Mouse (Mus musculus) CH12.LX (cell line): ENCODE measurements around the gene Cdc42bpa. TPM values are rescaled to one million over a fixed set of nuclear protein-coding genes. Genes with fewer than 3 reads are reported as not detected.

Experiments used
- DNase-seq: peaks from one replicate; pipeline ENCODE4 v3.0.0-alpha.2; 2013; ENCODE audit errors: extremely low read depth
- H3K27ac ChIP-seq: 2 replicates; pipeline ENCODE4 v1.5.1; 2012; ENCODE audit warnings: low read depth, mild to moderate bottlenecking, control low read depth, moderate library complexity; ENCODE audit not compliant: insufficient read depth
- H3K27me3 ChIP-seq: replicated peaks from 2 replicates; pipeline ENCODE3; 2012; ENCODE audit warnings: inconsistent platforms
- H3K36me3 ChIP-seq, 2 experiments: replicated peaks in 1 of 2; 2 replicates each; pipeline versions ENCODE3 to v1.6.1; 2012; ENCODE audit warnings: inconsistent platforms in 1 of 2, low read length in 1 of 2, mild to moderate bottlenecking in 1 of 2, mixed read lengths in 1 of 2, moderate library complexity in 1 of 2; ENCODE audit not compliant: control insufficient read depth in 1 of 2, insufficient read depth in 1 of 2
- H3K4me1 ChIP-seq, 2 experiments: 2 replicates each; pipeline ENCODE4 v1.6.1; 2012; ENCODE audit warnings: inconsistent platforms in 1 of 2, moderate library complexity in 1 of 2; ENCODE audit not compliant: insufficient read depth in 2 of 2, control insufficient read depth in 1 of 2
- H3K4me2 ChIP-seq: 2 replicates; pipeline ENCODE4 v1.6.1; 2012; ENCODE audit warnings: low read depth, mild to moderate bottlenecking, control low read depth; ENCODE audit not compliant: poor library complexity, insufficient read depth, severe bottlenecking
- H3K4me3 ChIP-seq, 3 experiments: fragments of 150-350 bp in 1 of 3; sonication (generic) in 1 of 3; replicated peaks in 1 of 3; 2 replicates each; pipeline versions ENCODE3 to v1.5.1; 2011 to 2012; ENCODE audit warnings: low read depth in 2 of 3, low read length in 2 of 3, mild to moderate bottlenecking in 2 of 3, moderate library complexity in 2 of 3, control low read depth in 1 of 3, improper control_type of control experiment in 1 of 3, inconsistent platforms in 1 of 3, mixed read lengths in 1 of 3; ENCODE audit not compliant: poor library complexity in 1 of 3
- H3K79me2 ChIP-seq: replicated peaks from 2 replicates; pipeline ENCODE4 v1.6.1; 2012; ENCODE audit warnings: mild to moderate bottlenecking, moderate library complexity; ENCODE audit not compliant: control insufficient read depth, poor library complexity, insufficient read depth, severe bottlenecking; ENCODE audit errors: extremely low read depth
- H3K9ac ChIP-seq: 2 replicates; pipeline ENCODE4 v1.6.1; 2012; ENCODE audit warnings: low read depth, mild to moderate bottlenecking, control low read depth, moderate library complexity; ENCODE audit not compliant: insufficient read depth
- H3K9me3 ChIP-seq: replicated peaks from 2 replicates; pipeline ENCODE3; 2012; ENCODE audit warnings: low read length, inconsistent platforms, mixed read lengths
- BHLHE40 ChIP-seq: IDR thresholded peaks from 2 replicates; pipeline ENCODE4 v1.6.1; 2011; ENCODE audit warnings: mild to moderate bottlenecking, low read depth, low read length, improper control_type of control experiment
- CHD2 ChIP-seq: IDR thresholded peaks from 2 replicates; pipeline ENCODE4 v1.6.1; 2011; ENCODE audit warnings: low read length, improper control_type of control experiment
- CTCF ChIP-seq, 2 experiments: IDR thresholded peaks in 1 of 2; conservative IDR thresholded peaks in 1 of 2; 2 replicates each; pipeline ENCODE4 v1.5.1; 2011 to 2012; ENCODE audit warnings: low read depth in 2 of 2, low read length in 2 of 2, improper control_type of control experiment in 1 of 2, inconsistent platforms in 1 of 2, mild to moderate bottlenecking in 1 of 2, moderate library complexity in 1 of 2
- ELF1 ChIP-seq: IDR thresholded peaks from 2 replicates; pipeline ENCODE4 v1.6.1; 2014; ENCODE audit warnings: low read depth, mild to moderate bottlenecking, inconsistent platforms, low read length, improper control_type of control experiment
- EP300 ChIP-seq: IDR thresholded peaks from 2 replicates; pipeline ENCODE4 v1.6.1; 2011; ENCODE audit warnings: low read length, improper control_type of control experiment
- GABPA ChIP-seq: IDR thresholded peaks from 2 replicates; pipeline ENCODE4 v1.6.1; 2012; ENCODE audit warnings: low read depth, low read length, improper control_type of control experiment, inconsistent platforms; ENCODE audit not compliant: insufficient replicate concordance
- KAT2A ChIP-seq: IDR thresholded peaks from 2 replicates; pipeline ENCODE4 v1.6.1; 2012; ENCODE audit warnings: low read length, improper control_type of control experiment, inconsistent platforms; ENCODE audit not compliant: insufficient replicate concordance
- MAX ChIP-seq: IDR thresholded peaks from 2 replicates; pipeline ENCODE4 v1.6.1; 2011; ENCODE audit warnings: low read length, improper control_type of control experiment
- MAZ ChIP-seq: IDR thresholded peaks from 2 replicates; pipeline ENCODE4 v1.6.1; 2012; ENCODE audit warnings: low read depth, mild to moderate bottlenecking, inconsistent platforms, low read length, improper control_type of control experiment, moderate library complexity
- MEF2A ChIP-seq: IDR thresholded peaks from 2 replicates; pipeline ENCODE4 v1.6.1; 2014; ENCODE audit warnings: low read depth, mild to moderate bottlenecking, inconsistent platforms, low read length, improper control_type of control experiment, borderline replicate concordance
- NRF1 ChIP-seq: IDR thresholded peaks from 2 replicates; pipeline ENCODE4 v1.6.1; 2014; ENCODE audit warnings: low read depth, mild to moderate bottlenecking, inconsistent platforms, low read length, improper control_type of control experiment, moderate library complexity
- RAD21 ChIP-seq: IDR thresholded peaks from 2 replicates; pipeline ENCODE4 v1.6.1; 2011; ENCODE audit warnings: low read depth, mild to moderate bottlenecking, low read length, improper control_type of control experiment, moderate library complexity
- RCOR1 ChIP-seq: conservative IDR thresholded peaks from 2 replicates; pipeline ENCODE4 v1.6.1; 2012; ENCODE audit warnings: low read depth, mild to moderate bottlenecking, inconsistent platforms, low read length, improper control_type of control experiment
- SIN3A ChIP-seq: IDR thresholded peaks from 2 replicates; pipeline ENCODE4 v1.6.1; 2012; ENCODE audit warnings: low read length, improper control_type of control experiment, inconsistent platforms
- TBP ChIP-seq: conservative IDR thresholded peaks from 2 replicates; pipeline ENCODE4 v1.6.1; 2011; ENCODE audit warnings: low read depth, low read length, improper control_type of control experiment
- UBTF ChIP-seq: IDR thresholded peaks from 2 replicates; pipeline ENCODE4 v1.6.1; 2012; ENCODE audit warnings: low read depth, mild to moderate bottlenecking, inconsistent platforms, low read length, improper control_type of control experiment, moderate library complexity
- ZKSCAN1 ChIP-seq: IDR thresholded peaks from 2 replicates; pipeline ENCODE4 v1.6.1; 2012; ENCODE audit warnings: low read depth, inconsistent platforms, low read length, improper control_type of control experiment, borderline replicate concordance
- ZMIZ1 ChIP-seq: IDR thresholded peaks from 2 replicates; pipeline ENCODE4 v1.6.1; 2012; ENCODE audit warnings: low read depth, mild to moderate bottlenecking, inconsistent platforms, low read length, improper control_type of control experiment
- dilution Hi-C: fragments of 300-500 bp; cut with MboI; formaldehyde crosslinking; loops from 2 replicates; pipeline ENCODE4 v1.14.3; 2020; ENCODE audit warnings: low sequenced_read_pairs; ENCODE audit not compliant: extremely low pct_unique_long_range_greater_than_20kb, extremely low pct_ligation_motif_present
- in situ Hi-C: fragments of 300-500 bp; cut with MboI; formaldehyde crosslinking; loops from 3 replicates; pipeline ENCODE4 v1.14.3; 2019; ENCODE audit warnings: low sequenced_read_pairs, low pct_ligation_motif_present, low pct_unique_long_range_greater_than_20kb, mixed read lengths
- polyA plus RNA-seq: library from polyadenylated mRNA; unstranded; fragments of >175 nt; gene quantifications from 2 replicates; pipeline ENCODE4 v1.2.1, GENCODE M21; 2012; ENCODE audit warnings: low read depth; ENCODE audit not compliant: insufficient read length
- total RNA-seq, 2 experiments: library from RNA; depleted of rRNA; stranded (reverse); fragments of 300-350 nt in 1 of 2; fragments of >200 nt in 1 of 2; gene quantifications; 2 replicates each; pipeline ENCODE4 v1.2.3; 2012 to 2014

Cdc42bpa gene
- total and polyA plus RNA-seq, 3 experiments, result 5.3 to 9.0 (median 5.6) TPM

DNA sequence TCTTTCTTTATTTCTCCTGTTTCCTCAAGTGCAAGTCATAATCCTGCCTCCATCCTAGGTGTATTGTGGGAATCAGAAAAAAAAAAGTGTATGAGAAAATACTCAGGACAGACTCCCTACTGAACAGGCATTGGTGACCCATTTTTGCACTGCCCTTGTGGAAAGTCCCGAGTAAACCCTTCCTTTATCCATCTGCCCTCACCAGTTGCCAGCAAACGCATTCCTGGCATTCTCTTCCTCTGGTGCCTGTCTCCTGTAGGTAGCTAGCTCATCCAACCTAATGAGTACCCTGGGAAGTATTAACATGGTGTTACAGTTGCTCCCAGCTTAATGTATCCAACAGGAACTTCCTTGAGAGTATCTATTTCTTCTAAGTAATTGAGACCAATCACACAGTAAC is 13.7 kb upstream of the Cdc42bpa start:
- H3K9ac ChIP-seq, result no peak overlapping the region
- no peaks in the 10 kb centered on the region for H3K27me3 ChIP-seq
- H3K4me2 ChIP-seq, result no peak overlapping the region
- H3K4me1 ChIP-seq, result no peaks in the 10 kb centered on the region
- no peaks in the 10 kb centered on the region for H3K36me3 ChIP-seq
- no peaks in the 10 kb centered on the region for H3K79me2 ChIP-seq
- in situ Hi-C loops, result no loop called here
- no peak overlapping the region for H3K4me3 ChIP-seq
- dilution Hi-C loops, result no loop called here
- no peaks in the 10 kb centered on the region for H3K9me3 ChIP-seq
- DNase-seq, result no peak
- no peak overlapping the region for H3K27ac ChIP-seq
- no peak for TF ChIP-seq CTCF (conservative IDR thresholded peaks at IDR 0.05 in 1 of 2, IDR thresholded peaks at IDR 0.05 in 1 of 2; ENCODE audit: low read depth in 2 of 2, low read length in 2 of 2)
- no peak for TF ChIP-seq ZKSCAN1
- no peak for TF ChIP-seq UBTF
- TF ChIP-seq MAZ, result no peak
- no peak for TF ChIP-seq MEF2A

DNA sequence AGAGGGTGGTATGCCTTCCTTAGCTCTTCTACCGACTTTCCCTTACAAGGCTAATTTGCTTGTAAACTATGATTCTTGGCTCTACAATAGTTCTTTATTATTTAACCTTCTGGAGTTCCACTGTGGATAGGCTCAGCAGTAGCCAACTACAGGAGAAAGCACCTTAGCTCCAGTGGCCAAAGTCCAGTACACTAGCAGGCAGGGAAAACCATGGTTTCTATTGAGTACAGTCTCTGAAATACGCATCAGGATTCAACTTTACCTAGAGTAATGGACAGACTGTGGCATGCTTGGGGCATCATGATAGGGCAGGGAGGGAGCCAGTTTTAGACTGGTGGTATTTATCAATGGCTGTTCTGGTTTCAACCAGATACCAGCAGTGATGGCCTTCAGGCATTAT is 12.6 kb upstream of the Cdc42bpa start:
- H3K27ac ChIP-seq, result no peak overlapping the region
- H3K27me3 ChIP-seq, result no peaks in the 10 kb centered on the region
- no peak overlapping the region for H3K9ac ChIP-seq
- no peak overlapping the region for H3K4me3 ChIP-seq
- no peaks in the 10 kb centered on the region for H3K9me3 ChIP-seq
- no peaks in the 10 kb centered on the region for H3K4me1 ChIP-seq
- DNase-seq, result no peak
- in situ Hi-C loops (no loop called here), dilution Hi-C loops (no loop called here)
- H3K36me3 ChIP-seq, result no peaks in the 10 kb centered on the region
- TF ChIP-seq ZMIZ1 (no peak), SIN3A (no peak), NRF1 (no peak), EP300 (no peak), RCOR1 (no peak), ELF1 (no peak), CHD2 (no peak), GABPA (no peak), BHLHE40 (no peak), MAX (no peak), KAT2A (no peak), RAD21 (no peak), TBP (no peak)
- H3K79me2 ChIP-seq, result no peaks in the 10 kb centered on the region
- no peak overlapping the region for H3K4me2 ChIP-seq
